Mouse (Mus musculus) cerebellum, adult 18-20 months (tissue): ENCODE measurements around the gene Primpol.
A peak's percentile ranks its signal among the peaks of the same experiment; 100 is the strongest.

ENCODE experiments used
- DNase-seq, 2 experiments: peaks; one replicate each; pipeline ENCODE4 v3.0.0; 2021

Gene Primpol

GRCm38 (mm10) chr8:46616879-46617689 is at the start of gene Primpol, which contains the start of gene Casp3:
Gene Primpol (minus strand): TSS chr8:46617212.
Gene Casp3 (plus strand): TSS chr8:46617291.
- peak; percentile 93 to 96 for DNase-seq

- DNase-seq: no peak
These were observed 38.9 kb upstream of the Primpol start for GRCm38 (mm10) chr8:46655919-46656318.

GRCm38 (mm10) chr8:46651872-46652271 is 34.9 kb upstream of the Primpol start:
- no peak for DNase-seq

DNA sequence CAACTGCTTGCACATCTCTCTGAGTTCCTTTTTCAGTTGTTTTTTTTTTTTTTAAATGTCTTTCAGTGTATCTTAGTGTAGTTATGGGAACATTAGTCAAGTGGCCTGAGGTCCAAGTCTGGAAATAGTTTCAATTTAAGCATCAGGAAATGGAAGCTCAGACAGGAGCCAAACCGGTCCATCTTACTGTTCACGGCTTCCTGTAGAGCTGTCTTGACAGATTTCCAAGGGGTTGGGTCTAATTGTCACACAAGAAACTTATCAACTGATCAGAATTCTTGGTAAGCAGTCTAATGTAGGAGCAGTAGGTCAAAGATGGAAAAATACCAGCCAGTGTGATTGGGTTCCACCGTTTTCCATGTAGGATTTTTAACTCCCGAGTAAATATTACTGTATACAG is 31.4 kb upstream of the Primpol start:
- DNase-seq: no peak

DNA sequence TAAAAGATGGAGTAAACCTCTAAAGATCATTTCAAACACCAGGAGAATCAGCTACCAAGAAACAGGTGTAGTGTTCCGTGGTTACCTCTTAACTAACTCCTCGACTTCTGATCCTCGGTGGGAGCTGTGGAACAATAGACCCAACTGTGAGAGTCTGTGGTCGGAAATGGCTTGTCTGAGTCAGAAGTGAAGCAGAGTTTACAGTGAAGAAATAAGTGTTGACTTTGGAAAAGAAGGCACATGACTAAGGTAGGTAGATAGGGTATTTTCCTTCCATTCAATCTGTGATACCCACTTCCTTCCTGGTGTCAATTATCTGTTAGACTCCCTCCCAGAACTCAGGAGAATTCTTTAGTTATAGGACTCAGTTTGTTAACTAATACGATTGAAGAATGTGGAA is 24.3 kb upstream of the Primpol start:
- no peak for DNase-seq

DNA sequence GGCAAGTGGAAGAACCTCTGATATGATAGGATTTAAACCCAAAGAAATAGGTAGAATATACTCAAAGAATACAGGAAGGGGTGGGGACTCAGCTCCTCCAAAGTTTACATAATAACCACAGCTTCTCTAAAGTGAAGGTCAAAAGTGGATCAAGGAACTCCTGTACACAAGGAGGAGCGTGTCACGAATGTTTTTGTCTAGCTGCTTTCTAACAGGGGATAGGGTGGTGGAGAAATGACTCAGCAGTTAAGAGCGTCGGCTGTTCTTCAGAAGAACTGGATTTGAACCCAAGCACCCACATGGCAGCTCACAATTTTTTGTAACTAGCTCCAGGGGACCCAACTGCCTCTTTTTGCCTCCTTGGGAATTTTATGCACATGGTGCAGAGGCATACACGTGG is 22.8 kb upstream of the Primpol start:
- DNase-seq: no peak

GRCm38 (mm10) chr8:46639010-46639571 is 22.1 kb upstream of the Primpol start:
- DNase-seq: peak; percentile 55 to 57

DNA sequence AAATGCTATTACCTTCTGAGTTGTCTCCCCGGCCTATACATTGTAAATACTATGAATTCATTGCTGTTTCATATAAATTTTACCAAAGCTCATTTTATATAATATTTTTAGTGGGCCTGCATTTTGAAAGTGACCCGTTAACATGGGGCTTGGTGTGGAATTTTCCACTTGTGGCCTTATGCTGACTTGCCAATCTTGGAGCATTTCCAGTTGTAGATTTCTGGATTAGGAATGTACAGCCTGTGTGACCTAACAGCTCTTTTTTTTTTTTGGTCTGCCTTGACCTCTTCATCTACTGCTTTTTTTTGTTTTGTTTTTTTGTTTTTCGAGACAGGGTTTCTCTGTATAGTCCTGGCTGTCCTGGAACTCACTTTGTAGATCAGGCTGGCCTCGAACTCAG is 13.9 kb upstream of the Primpol start:
- no peak for DNase-seq

GRCm38 (mm10) chr8:46630422-46630821 is 13.4 kb upstream of the Primpol start:
- no peak for DNase-seq

- DNase-seq: no peak
These were observed 11.6 kb upstream of the Primpol start for GRCm38 (mm10) chr8:46628645-46629044.

DNA sequence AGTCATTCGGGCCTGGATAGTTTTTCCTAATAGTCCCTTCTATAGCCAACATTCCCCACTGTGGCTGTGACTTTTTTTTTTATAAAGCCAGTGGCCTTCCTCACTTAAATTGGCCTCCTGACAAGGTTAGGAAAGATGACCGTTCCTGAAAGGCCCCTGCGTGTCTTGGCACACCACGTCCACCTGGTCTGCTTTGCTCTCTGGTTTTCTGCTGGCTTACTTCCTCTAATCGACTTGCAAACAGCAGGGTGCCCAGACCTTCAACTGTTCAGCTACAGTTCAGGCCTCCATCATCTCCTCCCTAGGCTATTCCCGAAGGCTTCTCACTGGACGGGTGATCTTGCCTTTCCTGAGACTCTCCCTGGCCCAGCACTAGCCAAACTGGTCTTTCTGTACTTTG is 10.9 kb upstream of the Primpol start:
- peak in 1 of 2 experiments; percentile 9 for DNase-seq

GRCm38 (mm10) chr8:46626642-46627041 is 9.6 kb upstream of the Primpol start:
- DNase-seq: no peak

DNA sequence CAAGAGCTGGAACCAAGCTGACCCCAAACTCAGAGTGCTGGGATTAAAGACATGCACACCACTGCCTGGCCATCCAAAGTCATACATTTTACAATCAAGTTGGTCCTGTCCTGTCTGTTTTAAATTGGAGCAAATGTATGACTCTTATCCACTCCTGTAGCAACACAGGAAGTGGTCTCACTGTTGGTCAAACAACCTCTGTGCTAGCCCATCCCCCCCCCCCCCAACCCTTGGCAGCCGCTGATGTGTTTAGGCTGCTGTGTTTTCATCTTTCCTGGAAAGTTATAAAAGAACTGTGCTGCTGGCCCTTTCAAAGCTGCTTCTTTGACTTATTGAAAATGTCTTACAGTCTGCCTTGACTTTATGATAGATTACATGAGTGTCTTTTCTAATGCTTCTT is 8.2 kb upstream of the Primpol start:
- no peak for DNase-seq

GRCm38 (mm10) chr8:46622446-46623270 is 5.6 kb upstream of the Primpol start:
- no peak for DNase-seq

GRCm38 (mm10) chr8:46618639-46619320 is 1.8 kb upstream of the Primpol start:
- DNase-seq: no peak

DNA sequence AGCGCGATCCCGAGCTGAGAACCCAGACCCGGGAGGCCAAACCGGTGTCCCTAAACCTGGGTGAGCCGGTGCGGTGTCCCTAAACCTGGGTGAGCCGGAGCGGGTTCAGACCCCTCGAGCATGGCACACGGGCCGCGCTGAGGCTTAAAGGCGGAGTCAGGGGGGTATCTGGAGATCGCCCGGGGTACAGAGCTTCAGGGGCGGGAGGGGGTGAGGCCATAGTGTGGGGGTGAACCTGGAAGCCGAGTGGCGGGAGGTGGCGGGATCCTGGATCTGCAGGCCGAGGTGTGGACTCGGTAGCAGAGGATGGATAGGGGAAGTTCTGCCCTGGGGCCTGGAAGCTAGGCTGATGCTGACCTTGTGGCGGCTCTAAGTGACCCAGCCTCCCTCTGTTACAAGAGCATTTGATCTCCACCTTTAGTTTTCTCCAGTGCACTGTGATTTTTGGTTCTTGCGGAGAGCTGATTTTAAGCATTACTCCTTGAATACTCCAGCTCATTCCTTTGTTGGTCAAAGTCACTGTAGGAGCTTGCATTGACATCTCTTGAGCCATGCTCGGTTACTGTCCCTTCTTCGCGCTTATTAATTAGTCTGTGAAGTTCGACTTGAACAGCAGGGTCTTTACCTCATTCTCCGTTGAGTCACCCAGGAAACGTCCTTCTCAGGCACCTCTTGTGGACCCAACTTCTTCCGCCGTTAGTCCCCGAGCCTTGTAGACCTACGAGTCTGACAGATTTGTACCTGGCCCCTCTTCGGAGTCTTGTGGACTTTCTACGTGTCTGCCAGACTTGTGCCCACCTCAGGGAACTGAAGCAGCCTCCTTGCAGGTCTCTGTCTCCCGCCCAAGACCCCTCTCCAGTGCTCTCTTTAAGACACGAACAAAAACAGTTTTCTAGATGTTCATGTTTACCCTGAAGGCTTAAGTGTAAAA is 943 bp upstream of the Primpol start:
- DNase-seq: peak; percentile 18 to 45

- DNase-seq: no peak
These were observed 1.1 kb downstream of the Primpol start for GRCm38 (mm10) chr8:46615936-46616335.

- DNase-seq: no peak
These were observed 3.6 kb downstream of the Primpol start for GRCm38 (mm10) chr8:46613377-46613776.

- no peak for DNase-seq
These were observed 4.1 kb downstream of the Primpol start for GRCm38 (mm10) chr8:46612913-46613312.

DNA sequence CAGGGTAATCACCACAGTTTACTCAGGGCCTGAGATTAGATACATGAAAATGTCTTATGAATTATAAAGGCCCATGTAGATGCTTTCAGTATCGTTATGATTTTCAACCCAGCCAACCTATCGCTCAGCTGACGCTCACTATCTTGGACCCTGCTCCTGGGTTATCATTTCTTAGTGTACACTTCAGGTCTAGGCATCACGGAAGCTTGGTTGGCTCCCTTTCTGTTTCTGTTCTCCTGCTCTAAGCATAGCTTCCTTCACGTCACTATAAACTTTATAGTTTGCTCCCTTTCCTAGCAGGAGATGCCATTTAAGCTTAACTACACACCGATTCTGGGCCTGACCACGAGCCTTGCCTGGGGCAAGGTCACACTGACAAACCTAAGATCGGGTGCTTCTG is 5.5 kb downstream of the Primpol start:
- DNase-seq: no peak

DNA sequence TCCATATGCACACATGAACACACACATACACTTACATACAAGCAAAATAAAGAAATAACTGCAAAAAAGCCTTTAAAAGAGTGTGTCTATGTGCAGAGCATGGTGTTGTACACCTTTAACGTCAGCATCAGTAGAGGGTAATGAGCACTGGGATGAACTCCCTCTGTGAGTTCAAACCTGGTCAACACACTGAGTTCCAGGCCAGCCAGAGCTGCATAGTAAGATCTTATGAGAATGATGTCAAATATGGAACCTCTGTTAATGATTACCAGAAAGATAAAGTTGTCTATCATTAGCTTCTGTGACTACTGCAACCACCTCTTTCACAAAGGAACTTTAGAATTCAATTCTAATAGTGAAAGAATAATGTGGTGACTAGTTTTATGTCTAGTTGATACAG is 10.1 kb downstream of the Primpol start:
- DNase-seq: no peak

DNA sequence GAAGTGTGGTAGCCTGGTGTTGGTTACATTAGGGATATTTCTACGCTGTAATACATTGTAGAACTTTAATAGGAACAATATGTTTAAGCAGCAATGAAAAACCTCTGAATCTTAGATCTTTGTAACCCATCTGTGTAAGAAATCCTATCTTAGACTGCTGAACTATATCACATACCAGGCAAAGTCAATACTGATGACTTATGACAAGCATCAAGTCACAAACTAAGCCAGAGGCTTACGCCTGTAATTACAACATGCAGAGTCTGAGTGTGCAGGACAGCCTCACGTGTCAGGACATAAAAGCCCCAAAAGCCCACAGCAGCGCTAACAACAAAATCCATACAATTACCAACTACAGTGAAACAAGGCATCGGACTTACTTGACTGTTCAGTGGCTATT is 13.4 kb downstream of the Primpol start:
- no peak for DNase-seq
